Mouse (Mus musculus): Measurements from ENCODE around the gene Hist2h2aa2. TPM values are rescaled to one million over a fixed set of nuclear protein-coding genes. Genes with fewer than 3 reads are reported as not detected.
"Not testable (repeated sequence)": the region's sequence is repeated elsewhere in the genome, so short reads cannot be mapped to it uniquely, and the experiment has no call there.

Hist2h2aa2 gene
- total RNA-seq (2021) = 100 to 1,000 TPM; 243 to 253 TPM

DNA sequence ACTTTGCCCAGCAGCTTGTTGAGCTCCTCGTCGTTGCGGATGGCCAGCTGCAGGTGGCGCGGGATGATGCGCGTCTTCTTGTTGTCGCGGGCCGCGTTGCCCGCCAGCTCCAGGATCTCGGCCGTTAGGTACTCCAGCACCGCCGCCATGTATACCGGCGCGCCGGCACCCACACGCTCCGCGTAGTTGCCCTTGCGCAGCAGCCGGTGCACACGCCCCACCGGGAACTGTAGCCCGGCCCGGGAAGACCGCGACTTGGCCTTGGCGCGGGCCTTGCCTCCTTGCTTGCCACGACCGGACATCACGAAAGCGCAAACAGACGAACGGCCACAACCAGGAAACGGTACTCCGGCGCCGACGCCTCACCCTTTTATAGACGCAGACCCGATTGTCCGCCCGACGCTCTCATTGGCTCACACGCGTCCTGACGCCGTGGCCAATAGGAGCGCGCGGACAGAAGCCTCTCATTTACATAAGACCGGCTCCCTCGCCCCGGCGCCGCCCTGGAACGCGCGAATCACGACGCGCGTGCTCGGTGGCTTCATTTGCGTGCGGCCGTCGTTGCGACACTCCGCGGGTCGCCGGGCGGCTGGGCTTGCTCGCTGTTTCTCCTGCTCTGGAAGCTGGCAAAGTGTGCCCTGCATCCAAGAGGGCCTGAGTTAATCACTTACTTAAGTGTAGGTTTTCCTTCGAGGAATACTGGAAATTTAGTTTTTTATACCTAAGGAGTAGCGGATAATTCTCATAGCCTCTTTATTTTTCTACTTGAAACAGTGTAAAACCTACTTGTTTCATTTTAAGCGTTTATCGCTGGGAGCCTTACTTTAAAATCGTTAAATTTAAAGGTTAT, at the start of gene Hist2h2aa2:
TSS of gene Hist2h2aa2 (minus strand) at position 328 of the 850 bp plus-strand sequence.
- DNase-seq = peak; percentile 96
- intact Hi-C loops (cut with DNase I) = not testable (repeated sequence)

DNA sequence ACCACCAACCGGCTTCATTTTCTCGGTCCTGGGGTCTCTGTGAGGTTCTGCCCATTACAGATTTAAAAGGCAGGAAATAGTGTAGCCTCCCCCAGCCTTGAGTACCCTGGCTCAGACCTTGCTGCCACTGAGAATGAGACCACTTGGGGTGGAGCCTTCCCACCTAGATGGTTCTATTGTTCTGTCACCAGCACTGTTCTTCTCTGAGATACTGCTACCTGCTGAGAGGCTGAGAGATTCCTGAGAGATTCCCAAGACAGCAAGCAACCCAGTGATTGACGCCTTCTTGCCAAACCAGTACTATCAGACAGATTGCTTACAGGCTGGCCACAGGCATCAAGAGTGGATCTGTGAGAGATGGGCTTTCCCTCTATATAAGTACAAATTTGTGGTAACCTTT, 49.1 kb upstream of the Hist2h2aa2 start:
- intact Hi-C loops (cut with DNase I) = no loop called here
- no peak for DNase-seq

DNA sequence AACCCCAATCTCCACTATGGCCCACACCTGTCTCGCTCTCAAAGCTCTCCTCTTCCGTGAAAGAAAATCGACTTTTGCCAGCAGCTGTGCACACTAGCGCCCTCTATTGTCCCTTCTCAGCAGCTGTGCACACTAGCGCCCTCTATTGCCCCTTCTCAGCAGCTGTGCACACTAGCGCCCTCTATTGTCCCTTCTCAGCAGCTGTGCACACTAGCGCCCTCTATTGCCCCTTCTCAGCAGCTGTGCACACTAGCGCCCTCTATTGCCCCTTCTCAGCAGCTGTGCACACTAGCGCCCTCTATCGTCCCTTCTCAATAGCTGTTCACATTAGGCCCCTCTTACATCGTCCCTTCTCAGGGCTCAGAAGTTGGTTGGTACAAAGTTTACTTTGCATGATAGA, 47.3 kb upstream of the Hist2h2aa2 start:
- DNase-seq; intact Hi-C loops (cut with DNase I): not testable (repeated sequence)

DNA sequence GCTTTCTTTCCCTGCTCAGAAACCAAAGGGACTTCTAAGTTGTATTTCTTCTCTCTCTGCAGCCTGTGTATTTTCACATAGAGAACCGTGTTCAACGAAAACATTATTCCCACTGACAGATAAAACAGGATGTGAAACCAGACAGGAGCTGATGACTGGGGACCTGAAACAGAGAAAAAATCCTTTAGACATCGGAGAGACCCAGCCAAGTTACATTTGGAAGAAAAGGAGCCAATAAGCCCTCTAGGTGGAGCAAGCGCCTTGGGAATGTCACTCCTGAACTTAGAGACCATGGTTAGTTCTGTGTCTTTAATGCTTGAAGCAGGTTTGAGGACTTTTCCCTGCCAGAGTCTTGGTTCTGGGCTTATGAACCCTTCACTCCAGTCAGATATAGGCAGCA, 44.4 kb upstream of the Hist2h2aa2 start:
- intact Hi-C loops (cut with DNase I) = loop anchor here (1.0 kb wide), 1 partner anchor 156 kb away; no protein-coding TSS in a partner anchor
- DNase-seq = no peak

DNA sequence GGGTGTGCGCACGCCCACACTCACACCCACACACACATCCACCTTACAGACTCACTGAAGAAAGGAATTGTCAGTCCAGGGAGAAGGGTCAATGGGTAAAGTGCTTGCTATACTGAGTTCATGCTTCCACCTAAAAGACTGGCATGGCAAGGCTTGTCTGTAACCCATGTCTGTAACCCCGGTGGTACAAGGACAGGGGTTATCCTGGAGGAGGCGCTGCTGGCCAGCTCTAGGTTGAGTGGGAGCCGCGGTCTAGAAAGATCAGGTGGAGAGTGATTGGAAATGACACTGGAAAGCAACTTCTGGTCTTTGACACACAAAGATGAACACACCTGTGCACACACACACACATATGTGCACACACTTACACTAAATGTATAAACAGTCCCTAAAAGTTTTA, 40.6 kb upstream of the Hist2h2aa2 start:
- intact Hi-C loops (cut with DNase I) = no loop called here

DNA sequence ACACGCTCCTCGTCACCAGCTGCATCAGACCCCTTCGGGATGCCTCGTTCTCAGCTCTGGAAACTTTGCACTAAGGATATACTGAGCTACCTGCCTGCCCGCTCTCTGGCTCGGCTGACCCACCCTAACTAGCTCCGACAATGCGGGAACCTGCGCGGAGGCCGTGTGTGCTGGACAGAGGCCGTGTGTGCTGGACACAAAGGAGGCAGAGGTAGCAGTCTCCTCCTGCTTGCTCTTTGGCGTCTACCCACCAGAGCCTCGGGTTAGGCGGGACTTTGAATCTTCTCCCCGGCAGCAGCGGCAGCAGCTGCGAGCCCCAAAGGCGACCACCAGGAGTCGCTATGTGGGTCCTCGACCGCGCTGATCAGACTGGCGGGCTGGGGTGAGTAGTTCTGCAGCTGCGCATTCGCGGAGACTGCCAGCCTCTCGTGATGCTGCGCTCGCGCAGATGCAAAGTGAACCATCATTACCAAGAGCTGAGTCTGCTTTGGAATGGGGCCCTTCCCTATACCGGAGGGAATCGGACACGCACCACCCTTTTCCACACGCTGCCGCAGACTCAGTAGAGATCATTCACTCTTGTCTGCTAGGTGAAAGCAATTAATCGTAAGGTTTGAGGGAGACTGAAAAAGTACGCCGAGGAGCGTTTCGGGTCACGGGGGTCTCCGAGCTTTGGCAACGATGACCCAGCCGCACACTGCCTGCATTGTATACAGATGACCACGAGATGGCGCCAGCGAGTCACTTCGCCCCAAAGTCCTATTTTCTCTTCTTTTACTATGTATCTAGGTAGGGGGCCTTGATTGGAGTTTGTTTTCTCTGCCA, 37.9 kb upstream of the Hist2h2aa2 start:
- intact Hi-C loops (cut with DNase I) = loop anchor here (5.0 kb wide), 1 partner anchor 224 kb away; no protein-coding TSS in a partner anchor
- peak; percentile 88 to 90 for DNase-seq

More for the DNA sequence above, 40.6 kb upstream of the Hist2h2aa2 start:
- DNase-seq = no peak

DNA sequence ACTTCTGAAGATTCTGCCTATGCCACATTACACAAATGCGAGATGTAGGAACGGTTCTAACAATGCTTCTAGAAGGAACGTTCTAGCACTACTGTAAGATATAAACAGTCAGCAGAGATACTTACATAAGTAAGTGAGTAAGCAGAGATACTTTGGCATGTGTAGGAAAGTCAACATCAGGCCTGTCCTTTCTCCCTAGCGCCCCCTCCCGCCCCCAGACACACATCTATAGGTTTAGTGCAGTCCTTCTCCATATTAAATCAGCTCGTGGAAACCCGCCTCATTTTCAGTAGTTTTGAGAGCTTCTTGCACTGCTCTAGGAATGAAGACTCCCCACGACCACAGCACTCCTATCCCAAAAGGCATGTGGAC, 37.3 kb upstream of the Hist2h2aa2 start:
- intact Hi-C loops (cut with DNase I) = loop anchor here (5.0 kb wide), 1 partner anchor 225 kb away; no protein-coding TSS in a partner anchor
- DNase-seq = no peak

DNA sequence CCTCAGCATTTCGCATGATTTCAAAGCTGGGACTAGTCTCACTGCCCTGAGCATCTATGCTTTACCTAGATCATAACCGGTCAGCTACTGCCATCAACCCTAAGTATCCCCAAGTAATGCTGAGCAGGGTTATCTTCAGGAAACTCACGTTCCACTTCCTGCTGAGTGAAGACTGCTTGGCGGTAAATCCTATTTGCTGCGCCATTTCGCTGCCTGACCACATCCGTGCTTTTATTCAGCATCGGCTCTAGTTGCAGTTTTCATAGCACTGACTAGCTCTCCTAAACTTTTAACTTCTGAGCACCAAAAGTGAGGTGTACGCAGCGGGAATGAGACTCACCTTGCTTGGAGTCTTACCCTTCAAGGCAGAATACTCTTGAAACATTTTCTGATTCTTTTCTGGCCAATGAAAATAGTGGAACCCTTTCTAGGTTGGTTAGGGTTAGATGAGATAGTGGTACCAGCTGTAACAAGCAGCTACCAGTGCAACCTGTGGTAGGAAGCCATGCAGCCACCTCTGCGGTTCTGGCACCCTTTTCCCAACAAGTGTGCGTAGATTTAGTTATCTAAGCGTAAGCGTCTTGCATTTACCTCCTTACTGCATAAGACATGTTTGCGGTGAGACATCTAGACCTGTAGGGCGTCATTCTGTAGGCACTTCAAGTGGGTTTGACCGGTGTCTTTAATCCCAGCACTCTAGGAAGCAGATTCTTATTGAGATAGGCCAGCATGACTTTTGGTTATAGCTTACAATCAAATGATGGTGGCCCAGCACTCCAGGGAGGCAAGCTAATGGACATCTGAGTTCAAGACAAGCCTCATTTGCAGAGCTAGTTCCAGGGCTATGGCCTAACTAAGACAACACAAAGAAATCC, 33.8 kb upstream of the Hist2h2aa2 start:
- intact Hi-C loops (cut with DNase I) = no loop called here
- no peak for DNase-seq

DNA sequence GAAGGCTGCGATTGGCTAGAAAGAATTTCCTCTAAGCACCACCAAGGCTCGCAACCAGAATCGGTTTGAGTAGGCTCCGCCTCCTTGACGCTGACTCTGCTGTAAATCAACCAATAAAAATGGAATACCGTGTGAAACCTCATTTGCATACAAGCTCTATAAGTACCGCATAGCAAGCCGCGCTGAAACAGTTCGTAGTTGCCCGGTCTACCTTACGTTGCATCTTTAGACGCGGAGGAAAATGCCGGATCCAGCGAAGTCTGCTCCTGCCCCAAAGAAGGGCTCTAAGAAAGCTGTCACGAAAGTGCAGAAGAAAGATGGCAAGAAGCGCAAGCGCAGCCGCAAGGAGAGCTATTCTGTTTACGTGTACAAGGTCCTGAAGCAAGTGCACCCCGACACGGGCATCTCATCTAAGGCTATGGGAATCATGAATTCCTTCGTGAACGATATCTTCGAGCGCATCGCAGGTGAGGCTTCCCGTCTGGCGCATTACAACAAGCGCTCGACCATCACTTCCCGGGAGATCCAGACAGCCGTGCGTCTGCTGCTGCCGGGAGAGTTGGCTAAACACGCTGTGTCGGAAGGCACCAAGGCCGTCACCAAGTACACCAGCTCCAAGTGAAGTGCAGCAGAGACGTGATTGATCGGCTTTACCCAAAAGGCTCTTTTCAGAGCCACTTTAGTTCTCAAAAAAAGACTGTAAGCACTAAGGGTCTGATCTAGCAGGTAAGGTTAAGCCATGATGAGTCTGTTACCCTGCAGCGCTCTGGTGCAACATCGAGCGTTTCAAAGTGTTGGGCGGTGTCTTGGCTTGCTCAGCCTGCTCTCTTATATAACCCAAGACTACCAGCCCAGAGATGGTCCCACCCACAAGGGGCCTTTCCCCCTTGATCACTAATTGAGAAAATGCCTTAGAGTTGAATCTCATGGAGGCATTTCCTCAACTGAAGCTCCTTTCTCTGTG, 29.7 kb upstream of the Hist2h2aa2 start, which contains the start of gene Hist2h2bb:
TSS of gene Hist2h2bb (plus strand) at position 242 of the 964 bp plus-strand sequence.
- intact Hi-C loops (cut with DNase I) = no loop called here
- DNase-seq = peak; percentile 90

DNA sequence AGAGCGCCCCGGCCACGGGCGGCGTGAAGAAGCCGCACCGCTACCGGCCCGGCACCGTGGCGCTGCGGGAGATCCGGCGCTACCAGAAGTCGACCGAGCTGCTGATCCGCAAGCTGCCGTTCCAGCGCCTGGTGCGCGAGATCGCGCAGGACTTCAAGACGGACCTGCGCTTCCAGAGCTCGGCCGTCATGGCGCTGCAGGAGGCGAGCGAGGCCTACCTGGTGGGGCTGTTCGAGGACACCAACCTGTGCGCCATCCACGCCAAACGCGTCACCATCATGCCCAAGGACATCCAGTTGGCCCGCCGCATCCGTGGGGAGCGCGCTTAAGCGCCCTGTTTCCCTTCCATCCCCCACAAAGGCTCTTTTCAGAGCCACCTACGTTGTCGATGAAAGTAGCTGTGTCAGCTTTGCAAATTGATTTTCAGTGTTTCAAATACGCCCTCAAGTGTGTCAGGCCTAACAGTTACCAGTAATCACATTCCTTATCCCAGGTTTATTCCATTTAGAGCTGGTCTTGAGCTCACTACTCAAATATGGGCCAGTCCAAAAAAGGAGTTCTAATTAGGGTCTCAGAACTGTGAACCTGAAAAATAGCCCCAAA, 28.8 kb upstream of the Hist2h2aa2 start:
- intact Hi-C loops (cut with DNase I) = not testable (repeated sequence)
- peak; percentile 26 to 52 for DNase-seq

DNA sequence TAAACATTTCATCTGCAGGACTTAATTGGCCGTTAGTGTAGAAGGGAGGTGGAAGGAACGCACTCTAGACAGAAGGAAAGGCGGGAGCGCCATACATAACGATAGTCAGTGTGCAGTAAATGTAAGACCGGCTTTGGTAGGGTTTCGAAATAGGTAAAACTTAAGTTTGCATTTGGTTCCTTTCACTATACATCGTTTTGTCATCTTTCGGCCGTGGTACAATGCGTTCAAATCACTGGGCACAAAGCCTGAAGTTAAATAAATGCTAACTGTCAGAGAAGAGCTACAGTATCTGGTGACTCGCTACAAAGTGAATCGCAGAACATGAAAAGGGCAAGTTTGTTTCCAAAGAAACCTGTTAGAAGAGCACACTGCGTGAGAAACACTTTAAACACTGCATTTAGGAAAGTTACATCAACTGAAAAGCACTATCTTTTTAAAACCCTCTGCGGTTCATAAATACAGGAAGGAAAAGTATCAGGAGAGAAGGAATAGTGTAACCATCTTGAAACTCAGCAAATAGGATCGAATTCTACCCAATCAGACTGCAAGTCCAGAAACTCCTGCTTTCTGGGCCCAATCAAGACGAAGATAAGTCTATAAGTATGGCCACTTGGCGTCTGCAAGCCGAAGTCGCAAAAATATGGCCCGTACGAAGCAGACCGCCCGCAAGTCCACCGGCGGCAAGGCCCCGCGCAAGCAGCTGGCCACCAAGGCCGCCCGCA, 28.1 kb upstream of the Hist2h2aa2 start, which contains the start of gene Hist2h3b:
TSS of gene Hist2h3b (plus strand) at position 604 of the 725 bp plus-strand sequence.
- intact Hi-C loops (cut with DNase I) = no loop called here
- peak; percentile 82 to 83 for DNase-seq

DNA sequence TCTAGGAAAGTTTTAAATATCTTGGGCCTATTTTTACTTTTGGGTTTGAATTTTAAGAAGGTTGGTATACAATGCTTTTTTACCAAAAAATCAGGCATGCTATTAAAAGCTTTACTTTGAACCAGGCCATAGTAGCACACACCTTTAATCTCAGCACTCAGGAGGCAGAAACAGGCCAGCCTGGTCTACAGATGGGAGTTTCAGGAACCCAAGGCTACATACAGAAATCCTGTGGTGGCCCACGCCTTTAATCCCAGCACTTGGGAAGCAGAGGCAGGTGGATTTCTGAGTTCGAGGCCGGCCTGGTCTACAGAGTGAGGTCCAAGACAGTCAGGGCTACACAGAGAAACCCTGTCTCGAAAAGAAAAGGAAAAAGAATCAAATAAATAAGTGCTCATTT, 27.5 kb upstream of the Hist2h2aa2 start:
- intact Hi-C loops (cut with DNase I) = no loop called here
- DNase-seq = no peak

DNA sequence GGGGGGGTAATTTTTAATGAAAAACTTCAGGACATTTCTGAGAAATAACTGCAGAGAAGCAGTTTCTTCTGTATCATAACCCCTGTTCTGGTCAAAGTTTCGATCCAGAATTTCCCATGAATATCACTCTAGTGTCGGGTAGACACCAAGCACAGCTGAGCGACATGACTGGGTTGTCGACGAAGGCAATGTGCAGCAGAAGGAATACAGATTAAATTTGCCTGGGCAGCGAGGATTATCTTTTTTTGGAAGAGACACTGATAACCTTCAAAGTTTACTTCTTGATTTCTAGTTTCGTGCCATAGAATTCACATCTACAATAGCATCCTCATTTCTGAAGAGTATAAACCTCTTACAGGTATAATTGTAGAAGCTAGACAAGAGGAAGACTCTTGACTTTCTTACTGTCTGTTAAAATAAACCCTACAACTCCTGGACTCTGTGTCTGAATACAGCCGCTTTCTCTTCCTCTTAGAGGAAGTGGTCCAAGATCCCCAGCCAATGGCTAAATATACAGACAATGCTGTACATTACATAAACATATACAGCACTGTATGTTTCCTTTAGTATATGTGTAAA, 26.1 kb upstream of the Hist2h2aa2 start:
- intact Hi-C loops (cut with DNase I) = no loop called here
- DNase-seq = no peak

DNA sequence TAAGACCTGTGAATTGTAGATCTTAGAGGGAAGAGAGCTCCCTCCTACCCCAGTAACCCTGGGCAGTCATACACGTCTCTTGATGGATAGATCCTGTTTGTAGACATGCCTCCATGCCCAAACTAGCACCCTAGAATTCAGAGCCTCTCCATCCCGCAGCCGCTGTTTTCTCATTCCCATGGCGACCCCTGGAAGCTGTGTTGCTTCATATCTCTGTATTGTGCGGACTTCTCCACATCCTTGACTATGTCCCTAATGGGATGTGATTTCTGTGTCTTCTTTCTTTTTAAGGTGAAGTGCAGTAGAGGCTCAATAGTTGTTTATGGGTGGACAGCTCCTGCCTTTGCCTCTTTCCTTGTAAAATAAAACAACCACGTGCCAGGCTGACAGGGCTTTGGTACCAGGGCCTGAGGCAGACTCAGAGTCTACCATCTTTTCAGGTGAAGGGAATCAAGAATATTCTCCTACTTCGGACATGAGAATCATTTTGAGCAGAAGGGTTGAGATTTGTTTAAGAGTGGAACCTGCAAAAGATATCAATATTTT, 24.4 kb upstream of the Hist2h2aa2 start:
- DNase-seq = no peak
- intact Hi-C loops (cut with DNase I) = no loop called here

DNA sequence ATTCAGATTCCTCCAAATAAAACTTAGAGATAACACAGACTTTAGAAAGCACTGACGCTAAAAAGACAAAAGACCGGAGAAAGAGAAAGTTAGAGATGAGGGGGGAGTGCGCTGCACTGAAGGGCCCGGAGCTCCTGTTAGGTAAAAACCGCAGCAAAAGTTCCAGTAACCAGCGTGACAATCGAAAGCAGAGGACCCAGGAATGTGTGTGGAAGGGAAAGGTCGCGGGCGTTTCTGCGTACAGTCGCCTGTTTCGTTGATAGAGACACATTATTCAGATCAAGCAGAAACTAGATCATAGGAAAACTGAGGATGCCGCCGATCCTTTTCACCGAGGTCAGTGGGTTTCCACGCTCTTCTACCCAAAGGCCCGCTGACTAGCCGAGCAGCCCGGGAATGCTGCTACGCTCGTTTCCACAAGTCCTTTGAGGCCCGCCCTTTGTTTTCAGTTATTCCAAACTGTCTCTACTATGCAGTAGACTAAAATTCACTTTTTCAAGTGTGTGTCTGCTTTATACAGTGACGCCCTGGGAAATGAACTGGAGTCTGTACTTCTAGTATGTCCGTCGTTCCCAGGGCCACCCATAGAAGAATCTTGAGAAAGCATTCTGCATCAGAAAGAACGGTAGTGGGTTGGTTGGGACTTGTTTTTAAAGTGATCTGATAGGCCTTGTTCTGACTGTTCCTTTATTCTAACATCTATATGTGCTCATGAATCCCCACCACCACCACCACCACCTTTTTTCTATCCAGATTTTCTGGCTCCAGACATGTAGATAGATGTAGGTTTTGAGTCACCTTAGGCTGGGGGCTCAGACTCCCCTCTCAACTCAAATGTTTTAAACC, 23.7 kb upstream of the Hist2h2aa2 start:
- DNase-seq = peak; percentile 59 to 75
- intact Hi-C loops (cut with DNase I) = loop anchor here (2.0 kb wide), 2 partner anchors 21 to 43 kb away; partner anchors contain the start of genes Hist2h2ac and Hist2h2be

DNA sequence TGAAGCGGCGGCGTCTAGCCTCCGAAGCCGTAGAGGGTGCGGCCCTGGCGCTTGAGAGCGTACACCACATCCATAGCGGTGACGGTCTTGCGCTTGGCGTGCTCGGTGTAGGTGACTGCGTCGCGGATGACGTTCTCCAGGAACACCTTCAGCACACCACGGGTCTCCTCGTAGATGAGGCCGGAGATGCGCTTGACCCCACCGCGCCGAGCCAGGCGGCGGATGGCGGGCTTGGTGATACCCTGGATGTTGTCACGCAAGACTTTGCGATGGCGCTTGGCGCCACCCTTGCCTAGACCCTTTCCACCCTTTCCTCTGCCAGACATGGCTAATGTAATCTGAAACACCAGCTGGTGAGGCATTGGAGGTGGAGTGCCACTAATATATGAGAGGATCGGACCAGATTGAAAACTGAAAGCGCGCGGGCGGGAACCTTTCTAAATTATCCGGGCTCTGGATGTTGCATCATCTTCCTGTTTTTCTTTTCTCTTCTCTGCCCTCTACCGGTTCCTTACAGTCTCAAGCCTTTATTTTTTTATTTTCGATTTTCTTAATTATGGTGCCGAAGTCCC, 23.0 kb upstream of the Hist2h2aa2 start, which contains the start of gene Hist2h4:
TSS of gene Hist2h4 (minus strand) at position 333 of the 572 bp plus-strand sequence.
- intact Hi-C loops (cut with DNase I) = loop anchor here (2.0 kb wide), 2 partner anchors 20 to 42 kb away; partner anchors contain the start of genes Hist2h2ac and Hist2h2be
- peak; percentile 95 to 97 for DNase-seq

Measured in heart, postnatal 36 days (tissue).